Mouse (Mus musculus) CH12.LX (cell line): ENCODE results near the gene Il17re. TPM values are rescaled to one million over a fixed set of nuclear protein-coding genes. Genes with fewer than 3 reads are reported as not detected.

Source experiments
- DNase-seq: peaks from one replicate; pipeline ENCODE4 v3.0.0-alpha.2; 2013; ENCODE audit errors: extremely low read depth
- H3K27ac ChIP-seq: 2 replicates; pipeline ENCODE4 v1.5.1; 2012; ENCODE audit warnings: low read depth, mild to moderate bottlenecking, control low read depth, moderate library complexity; ENCODE audit not compliant: insufficient read depth
- H3K27me3 ChIP-seq: replicated peaks from 2 replicates; pipeline ENCODE3; 2012; ENCODE audit warnings: inconsistent platforms
- H3K36me3 ChIP-seq, 2 experiments: replicated peaks in 1 of 2; 2 replicates each; pipeline versions ENCODE3 to v1.6.1; 2012; ENCODE audit warnings: inconsistent platforms in 1 of 2, low read length in 1 of 2, mild to moderate bottlenecking in 1 of 2, mixed read lengths in 1 of 2, moderate library complexity in 1 of 2; ENCODE audit not compliant: control insufficient read depth in 1 of 2, insufficient read depth in 1 of 2
- H3K4me1 ChIP-seq, 2 experiments: 2 replicates each; pipeline ENCODE4 v1.6.1; 2012; ENCODE audit warnings: inconsistent platforms in 1 of 2, moderate library complexity in 1 of 2; ENCODE audit not compliant: insufficient read depth in 2 of 2, control insufficient read depth in 1 of 2
- H3K4me2 ChIP-seq: 2 replicates; pipeline ENCODE4 v1.6.1; 2012; ENCODE audit warnings: low read depth, mild to moderate bottlenecking, control low read depth; ENCODE audit not compliant: poor library complexity, insufficient read depth, severe bottlenecking
- H3K4me3 ChIP-seq, 3 experiments: fragments of 150-350 bp in 1 of 3; sonication (generic) in 1 of 3; replicated peaks in 1 of 3; 2 replicates each; pipeline versions ENCODE3 to v1.5.1; 2011 to 2012; ENCODE audit warnings: low read depth in 2 of 3, low read length in 2 of 3, mild to moderate bottlenecking in 2 of 3, moderate library complexity in 2 of 3, control low read depth in 1 of 3, improper control_type of control experiment in 1 of 3, inconsistent platforms in 1 of 3, mixed read lengths in 1 of 3; ENCODE audit not compliant: poor library complexity in 1 of 3
- H3K79me2 ChIP-seq: replicated peaks from 2 replicates; pipeline ENCODE4 v1.6.1; 2012; ENCODE audit warnings: mild to moderate bottlenecking, moderate library complexity; ENCODE audit not compliant: control insufficient read depth, poor library complexity, insufficient read depth, severe bottlenecking; ENCODE audit errors: extremely low read depth
- H3K9ac ChIP-seq: 2 replicates; pipeline ENCODE4 v1.6.1; 2012; ENCODE audit warnings: low read depth, mild to moderate bottlenecking, control low read depth, moderate library complexity; ENCODE audit not compliant: insufficient read depth
- H3K9me3 ChIP-seq: replicated peaks from 2 replicates; pipeline ENCODE3; 2012; ENCODE audit warnings: low read length, inconsistent platforms, mixed read lengths
- CHD1 ChIP-seq: IDR thresholded peaks from 2 replicates; pipeline ENCODE4 v1.6.1; 2012; ENCODE audit warnings: low read depth, low read length, improper control_type of control experiment, inconsistent platforms
- CHD2 ChIP-seq: IDR thresholded peaks from 2 replicates; pipeline ENCODE4 v1.6.1; 2011; ENCODE audit warnings: low read length, improper control_type of control experiment
- CTCF ChIP-seq, 2 experiments: IDR thresholded peaks in 1 of 2; conservative IDR thresholded peaks in 1 of 2; 2 replicates each; pipeline ENCODE4 v1.5.1; 2011 to 2012; ENCODE audit warnings: low read depth in 2 of 2, low read length in 2 of 2, improper control_type of control experiment in 1 of 2, inconsistent platforms in 1 of 2, mild to moderate bottlenecking in 1 of 2, moderate library complexity in 1 of 2
- E2F4 ChIP-seq: IDR thresholded peaks from 2 replicates; pipeline ENCODE4 v1.6.1; 2011; ENCODE audit warnings: low read depth, low read length, improper control_type of control experiment; ENCODE audit not compliant: insufficient replicate concordance
- ELF1 ChIP-seq: IDR thresholded peaks from 2 replicates; pipeline ENCODE4 v1.6.1; 2014; ENCODE audit warnings: low read depth, mild to moderate bottlenecking, inconsistent platforms, low read length, improper control_type of control experiment
- EP300 ChIP-seq: IDR thresholded peaks from 2 replicates; pipeline ENCODE4 v1.6.1; 2011; ENCODE audit warnings: low read length, improper control_type of control experiment
- IRF4 ChIP-seq: IDR thresholded peaks from 2 replicates; pipeline ENCODE4 v1.6.1; 2014; ENCODE audit warnings: low read depth, mild to moderate bottlenecking, inconsistent platforms, low read length, improper control_type of control experiment
- JUND ChIP-seq: conservative IDR thresholded peaks from 2 replicates; pipeline ENCODE4 v1.6.1; 2011; ENCODE audit warnings: low read depth, low read length, improper control_type of control experiment
- MAZ ChIP-seq: IDR thresholded peaks from 2 replicates; pipeline ENCODE4 v1.6.1; 2012; ENCODE audit warnings: low read depth, mild to moderate bottlenecking, inconsistent platforms, low read length, improper control_type of control experiment, moderate library complexity
- MEF2A ChIP-seq: IDR thresholded peaks from 2 replicates; pipeline ENCODE4 v1.6.1; 2014; ENCODE audit warnings: low read depth, mild to moderate bottlenecking, inconsistent platforms, low read length, improper control_type of control experiment, borderline replicate concordance
- MYC ChIP-seq: IDR thresholded peaks from 2 replicates; pipeline ENCODE4 v1.6.1; 2011; ENCODE audit warnings: low read depth, mild to moderate bottlenecking, improper control_type of control experiment, low read length
- NELFE ChIP-seq: IDR thresholded peaks from 2 replicates; pipeline ENCODE4 v1.6.1; 2011; ENCODE audit warnings: low read depth, low read length, improper control_type of control experiment
- NRF1 ChIP-seq: IDR thresholded peaks from 2 replicates; pipeline ENCODE4 v1.6.1; 2014; ENCODE audit warnings: low read depth, mild to moderate bottlenecking, inconsistent platforms, low read length, improper control_type of control experiment, moderate library complexity
- POLR2A ChIP-seq: IDR thresholded peaks from 2 replicates; pipeline ENCODE4 v1.6.1; 2011; ENCODE audit warnings: low read depth, mild to moderate bottlenecking, improper control_type of control experiment, low read length
- POLR2AphosphoS2 ChIP-seq: IDR thresholded peaks from 2 replicates; pipeline ENCODE4 v1.6.1; 2011; ENCODE audit warnings: low read depth, low read length, improper control_type of control experiment
- RAD21 ChIP-seq: IDR thresholded peaks from 2 replicates; pipeline ENCODE4 v1.6.1; 2011; ENCODE audit warnings: low read depth, mild to moderate bottlenecking, low read length, improper control_type of control experiment, moderate library complexity
- SMC3 ChIP-seq: IDR thresholded peaks from 2 replicates; pipeline ENCODE4 v1.6.1; 2011; ENCODE audit warnings: low read depth, low read length, improper control_type of control experiment
- TBP ChIP-seq: conservative IDR thresholded peaks from 2 replicates; pipeline ENCODE4 v1.6.1; 2011; ENCODE audit warnings: low read depth, low read length, improper control_type of control experiment
- TCF12 ChIP-seq: IDR thresholded peaks from 2 replicates; pipeline ENCODE4 v1.6.1; 2014; ENCODE audit warnings: low read depth, mild to moderate bottlenecking, inconsistent platforms, low read length, improper control_type of control experiment
- UBTF ChIP-seq: IDR thresholded peaks from 2 replicates; pipeline ENCODE4 v1.6.1; 2012; ENCODE audit warnings: low read depth, mild to moderate bottlenecking, inconsistent platforms, low read length, improper control_type of control experiment, moderate library complexity
- USF2 ChIP-seq: conservative IDR thresholded peaks from 2 replicates; pipeline ENCODE4 v1.6.1; 2011; ENCODE audit warnings: low read depth, low read length, improper control_type of control experiment
- ZC3H11A ChIP-seq: IDR thresholded peaks from 2 replicates; pipeline ENCODE4 v1.6.1; 2012; ENCODE audit warnings: low read depth, mild to moderate bottlenecking, inconsistent platforms, low read length, improper control_type of control experiment
- dilution Hi-C: fragments of 300-500 bp; cut with MboI; formaldehyde crosslinking; loops from 2 replicates; pipeline ENCODE4 v1.14.3; 2020; ENCODE audit warnings: low sequenced_read_pairs; ENCODE audit not compliant: extremely low pct_unique_long_range_greater_than_20kb, extremely low pct_ligation_motif_present
- in situ Hi-C: fragments of 300-500 bp; cut with MboI; formaldehyde crosslinking; loops from 3 replicates; pipeline ENCODE4 v1.14.3; 2019; ENCODE audit warnings: low sequenced_read_pairs, low pct_ligation_motif_present, low pct_unique_long_range_greater_than_20kb, mixed read lengths
- polyA plus RNA-seq: library from polyadenylated mRNA; unstranded; fragments of >175 nt; gene quantifications from 2 replicates; pipeline ENCODE4 v1.2.1, GENCODE M21; 2012; ENCODE audit warnings: low read depth; ENCODE audit not compliant: insufficient read length
- total RNA-seq, 2 experiments: library from RNA; depleted of rRNA; stranded (reverse); fragments of 300-350 nt in 1 of 2; fragments of >200 nt in 1 of 2; gene quantifications; 2 replicates each; pipeline ENCODE4 v1.2.3; 2012 to 2014

The Il17re gene
- total and polyA plus RNA-seq, 3 experiments: 0.13 TPM; not detected in 1

DNA sequence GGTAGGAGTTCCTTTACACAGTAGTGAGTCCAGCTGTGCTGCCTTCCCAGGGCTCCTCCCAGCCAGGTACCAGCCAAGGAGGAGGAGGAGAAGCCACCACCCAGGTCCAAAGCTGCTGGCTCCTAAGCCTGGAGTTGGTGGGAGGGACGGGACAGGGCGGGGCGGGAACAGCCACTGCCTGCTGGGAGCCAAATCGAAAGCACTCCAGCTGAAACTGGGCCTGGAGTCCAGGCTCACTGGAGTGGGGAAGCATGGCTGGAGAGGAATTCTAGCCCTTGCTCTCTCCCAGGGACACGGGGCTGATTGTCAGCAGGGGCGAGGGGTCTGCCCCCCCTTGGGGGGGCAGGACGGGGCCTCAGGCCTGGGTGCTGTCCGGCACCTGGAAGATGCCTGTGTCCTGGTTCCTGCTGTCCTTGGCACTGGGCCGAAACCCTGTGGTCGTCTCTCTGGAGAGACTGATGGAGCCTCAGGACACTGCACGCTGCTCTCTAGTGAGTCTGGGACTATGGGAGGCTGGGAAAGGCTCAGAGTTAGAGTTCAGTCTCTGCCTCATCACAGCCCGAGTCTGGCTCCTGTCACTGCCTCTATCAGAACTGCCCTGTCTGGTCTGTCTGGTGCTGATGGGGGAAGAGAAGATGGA, 13.1 kb downstream of the Il17re start, which contains the start of gene Il17rc:
TSS of gene Il17rc (plus strand) at position 131 of the 640 bp plus-strand sequence.
- Histone ChIP-seq H3K4me2 (no peak within 1 kb of the TSS), H3K4me1 (peaks cover 4 to 11% of the 10 kb centered on the region in 2 experiments; a peak in 3 of 4 replicates), H3K4me3 (no peak within 1 kb of the TSS)
- dilution Hi-C loops (no loop called here), in situ Hi-C loops (no loop called here)
- no peak for DNase-seq
- TF ChIP-seq CTCF (conservative IDR thresholded peaks at IDR 0.05 in 1 of 2, IDR thresholded peaks at IDR 0.05 in 1 of 2; ENCODE audit: low read depth in 2 of 2, low read length in 2 of 2) (no peak), TCF12 (no peak), USF2 (no peak), IRF4 (no peak), ZC3H11A (no peak), MYC (no peak), ELF1 (no peak), CHD2 (no peak), POLR2AphosphoS2 (no peak), NELFE (no peak), NRF1 (no peak), JUND (no peak), TBP (no peak), MAZ (no peak)
- TF ChIP-seq, all 38 proteins: peak for 0
- Histone ChIP-seq H3K79me2 (no peaks in the 10 kb centered on the region), H3K9ac (no peak within 1 kb of the TSS), H3K9me3 (no peaks in the 10 kb centered on the region), H3K27ac (no peak within 1 kb of the TSS), H3K36me3 (no peaks in the 10 kb centered on the region), H3K27me3 (peaks cover 45% of the 10 kb centered on the region)

- Histone ChIP-seq H3K9ac (no peak overlapping the region), H3K9me3 (no peaks in the 10 kb centered on the region), H3K79me2 (no peaks in the 10 kb centered on the region), H3K4me1 (peaks cover 4 to 11% of the 10 kb centered on the region in 2 experiments; a peak in 3 of 4 replicates), H3K4me2 (no peak overlapping the region), H3K27ac (no peak overlapping the region), H3K4me3 (no peak overlapping the region), H3K27me3 (peaks cover 52% of the 10 kb centered on the region), H3K36me3 (no peaks in the 10 kb centered on the region)
- no peak for DNase-seq
- in situ Hi-C loops: no loop called here
- dilution Hi-C loops: no loop called here
- no peak for TF ChIP-seq IRF4
- TF ChIP-seq E2F4: no peak
- no peak for TF ChIP-seq CHD1
- TF ChIP-seq POLR2A: no peak
- TF ChIP-seq SMC3: no peak
- TF ChIP-seq MEF2A: no peak
- no peak for TF ChIP-seq TCF12
- TF ChIP-seq EP300: no peak
- TF ChIP-seq RAD21: no peak
- TF ChIP-seq ELF1: no peak
- no peak for TF ChIP-seq UBTF
Measured at GRCm38 (mm10) chr6:113472061-113472460, 13.8 kb downstream of the Il17re start.
